Mouse (Mus musculus): Measurements from ENCODE around the gene Ablim2. TPM values are rescaled to one million over a fixed set of nuclear protein-coding genes. Genes with fewer than 3 reads are reported as not detected.

Gene Ablim2
- polyA plus RNA-seq, 1 experiment from 2014 or later: 0.18 TPM

GRCm38 (mm10) chr5:35787847-35788246, 30.2 kb downstream of the Ablim2 start:
- Histone ChIP-seq H3K4me3 (ENCODE audit: low read depth, low read length) (no peak overlapping the region), H3K9ac (ENCODE audit: low read depth, low read length) (no peak overlapping the region), H3K27ac (ENCODE audit: low read depth, low read length) (no peak overlapping the region), H3K4me1 (replicated peaks; ENCODE audit: control insufficient read depth, insufficient read depth, low read length) (0 out of 2 replicates have a peak, but pooled peaks cover 5% of the 10 kb centered on the region), H3K4me2 (no peak overlapping the region), H3K36me3 (ENCODE audit: control insufficient read depth, insufficient read depth, low read length) (no peaks in the 10 kb centered on the region), H3K27me3 (replicated peaks; ENCODE audit: control insufficient read depth, insufficient read depth, low read length) (no peaks in the 10 kb centered on the region), H3K9me3 (ENCODE audit: control insufficient read depth, low read length) (no peaks in the 10 kb centered on the region)
- ATAC-seq (replicated peaks; ENCODE audit: low FRiP score): no peak
- DNase-seq (ENCODE audit: low spot score): no peak
- 80% methylated on average over 12 of the region's 12 CpGs for WGBS

DNA sequence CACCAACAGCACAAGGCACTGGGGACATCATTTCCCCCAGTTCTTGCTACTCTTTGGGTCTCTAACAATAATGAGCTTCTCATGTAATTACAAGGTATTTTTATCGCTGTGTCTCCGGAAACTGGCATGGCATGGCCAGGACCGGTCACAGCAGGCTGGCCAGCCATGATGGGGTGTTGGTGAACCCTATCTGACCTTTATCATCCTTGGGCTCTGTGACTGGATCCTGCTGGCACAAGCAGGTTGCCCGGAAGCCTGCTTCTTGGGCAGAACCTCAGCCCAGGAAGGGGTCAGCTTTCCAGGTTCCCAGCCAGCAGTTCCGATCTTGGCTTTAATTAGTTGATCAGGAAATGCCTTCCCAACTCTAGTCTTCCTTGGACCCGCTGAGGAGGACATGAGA, 31.0 kb downstream of the Ablim2 start:
- WGBS: 77% methylated on average over 6 of the region's 6 CpGs
- DNase-seq (ENCODE audit: low spot score): no peak
- H3K4me3 ChIP-seq (ENCODE audit: low read depth, low read length): no peak overlapping the region
- no peaks in the 10 kb centered on the region for H3K27me3 ChIP-seq (replicated peaks; ENCODE audit: control insufficient read depth, insufficient read depth, low read length)
- H3K9me3 ChIP-seq (ENCODE audit: control insufficient read depth, low read length): no peaks in the 10 kb centered on the region
- 0 out of 2 replicates have a peak, but pooled peaks cover 5% of the 10 kb centered on the region for H3K4me1 ChIP-seq (replicated peaks; ENCODE audit: control insufficient read depth, insufficient read depth, low read length)
- no peak overlapping the region for H3K27ac ChIP-seq (ENCODE audit: low read depth, low read length)
- ATAC-seq (replicated peaks; ENCODE audit: low FRiP score): no peak
- no peak overlapping the region for H3K4me2 ChIP-seq
- H3K9ac ChIP-seq (ENCODE audit: low read depth, low read length): no peak overlapping the region
- no peaks in the 10 kb centered on the region for H3K36me3 ChIP-seq (ENCODE audit: control insufficient read depth, insufficient read depth, low read length)

DNA sequence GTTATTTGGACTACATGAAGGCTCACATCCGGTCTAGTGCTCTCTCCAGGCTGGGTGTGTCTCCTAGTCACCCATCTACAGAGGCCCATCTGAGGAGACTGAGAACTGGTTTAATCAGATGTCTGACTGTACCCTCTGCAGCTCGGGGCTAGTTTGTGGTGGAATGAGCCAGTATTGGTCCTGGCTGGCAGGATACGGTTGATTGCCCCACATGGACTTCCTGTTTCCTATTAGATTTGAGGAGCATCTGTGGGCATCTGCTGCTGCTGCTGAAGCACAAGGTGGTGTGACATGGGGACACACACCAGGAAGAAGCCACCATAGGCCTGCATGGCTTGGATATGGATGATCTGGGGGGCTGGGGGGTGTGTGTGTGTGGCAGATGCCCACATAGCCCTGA, 32.0 kb downstream of the Ablim2 start:
- DNase-seq (ENCODE audit: low spot score) (no peak), ATAC-seq (replicated peaks; ENCODE audit: low FRiP score) (no peak)
- Histone ChIP-seq H3K9ac (ENCODE audit: low read depth, low read length) (no peak overlapping the region), H3K4me2 (no peak overlapping the region), H3K4me1 (replicated peaks; ENCODE audit: control insufficient read depth, insufficient read depth, low read length) (0 out of 2 replicates have a peak, but pooled peaks cover 5% of the 10 kb centered on the region), H3K9me3 (ENCODE audit: control insufficient read depth, low read length) (no peaks in the 10 kb centered on the region), H3K27me3 (replicated peaks; ENCODE audit: control insufficient read depth, insufficient read depth, low read length) (no peaks in the 10 kb centered on the region), H3K4me3 (ENCODE audit: low read depth, low read length) (no peak overlapping the region), H3K36me3 (ENCODE audit: control insufficient read depth, insufficient read depth, low read length) (no peaks in the 10 kb centered on the region), H3K27ac (ENCODE audit: low read depth, low read length) (no peak overlapping the region)
- WGBS: 55% methylated on average over 3 of the region's 3 CpGs

- DNase-seq (ENCODE audit: low spot score) (no peak), ATAC-seq (replicated peaks; ENCODE audit: low FRiP score) (peak; percentile 69)
- 0 out of 2 replicates have a peak, but pooled peaks cover 5% of the 10 kb centered on the region for H3K4me1 ChIP-seq (replicated peaks; ENCODE audit: control insufficient read depth, insufficient read depth, low read length)
- H3K9ac ChIP-seq (ENCODE audit: low read depth, low read length): no peak overlapping the region
- 33% methylated on average over 10 of the region's 10 CpGs for WGBS
- no peaks in the 10 kb centered on the region for H3K27me3 ChIP-seq (replicated peaks; ENCODE audit: control insufficient read depth, insufficient read depth, low read length)
- H3K4me2 ChIP-seq: peak overlapping the region; percentile 20
- no peak overlapping the region for H3K27ac ChIP-seq (ENCODE audit: low read depth, low read length)
- no peaks in the 10 kb centered on the region for H3K9me3 ChIP-seq (ENCODE audit: control insufficient read depth, low read length)
- H3K4me3 ChIP-seq (ENCODE audit: low read depth, low read length): no peak overlapping the region
- H3K36me3 ChIP-seq (ENCODE audit: control insufficient read depth, insufficient read depth, low read length): no peaks in the 10 kb centered on the region
Measured at GRCm38 (mm10) chr5:35790387-35791065, 32.8 kb downstream of the Ablim2 start.

DNA sequence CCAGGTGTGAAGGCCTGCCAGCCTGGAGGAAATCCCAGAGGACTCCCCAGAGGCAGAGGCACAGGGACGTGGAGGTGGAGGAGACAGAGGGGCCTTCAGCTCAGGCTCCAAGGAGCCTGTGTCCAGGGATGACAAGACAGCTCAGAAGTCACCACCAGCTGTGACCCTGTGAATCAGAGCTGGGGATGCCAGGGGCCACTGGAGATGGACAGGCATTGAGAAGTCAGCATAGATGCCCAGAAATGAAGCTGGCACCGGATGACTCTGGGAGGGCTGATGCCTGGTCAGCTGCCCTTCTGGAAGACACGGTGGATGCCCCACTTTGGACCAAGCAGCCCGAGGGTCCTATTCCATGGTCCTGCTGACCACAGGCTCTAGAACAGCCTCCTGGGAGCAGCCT, 36.3 kb downstream of the Ablim2 start:
- Histone ChIP-seq H3K36me3 (ENCODE audit: control insufficient read depth, insufficient read depth, low read length) (no peaks in the 10 kb centered on the region), H3K27ac (ENCODE audit: low read depth, low read length) (no peak overlapping the region), H3K4me3 (ENCODE audit: low read depth, low read length) (no peak overlapping the region), H3K27me3 (replicated peaks; ENCODE audit: control insufficient read depth, insufficient read depth, low read length) (0 out of 2 replicates have a peak, but pooled peaks cover 2% of the 10 kb centered on the region), H3K4me2 (no peak overlapping the region), H3K9me3 (ENCODE audit: control insufficient read depth, low read length) (no peaks in the 10 kb centered on the region), H3K9ac (ENCODE audit: low read depth, low read length) (no peak overlapping the region), H3K4me1 (replicated peaks; ENCODE audit: control insufficient read depth, insufficient read depth, low read length) (0 out of 2 replicates have a peak, but pooled peaks cover 5% of the 10 kb centered on the region)
- WGBS: 64% methylated on average over 4 of the region's 4 CpGs
- DNase-seq (ENCODE audit: low spot score) (no peak), ATAC-seq (replicated peaks; ENCODE audit: low FRiP score) (no peak)

DNA sequence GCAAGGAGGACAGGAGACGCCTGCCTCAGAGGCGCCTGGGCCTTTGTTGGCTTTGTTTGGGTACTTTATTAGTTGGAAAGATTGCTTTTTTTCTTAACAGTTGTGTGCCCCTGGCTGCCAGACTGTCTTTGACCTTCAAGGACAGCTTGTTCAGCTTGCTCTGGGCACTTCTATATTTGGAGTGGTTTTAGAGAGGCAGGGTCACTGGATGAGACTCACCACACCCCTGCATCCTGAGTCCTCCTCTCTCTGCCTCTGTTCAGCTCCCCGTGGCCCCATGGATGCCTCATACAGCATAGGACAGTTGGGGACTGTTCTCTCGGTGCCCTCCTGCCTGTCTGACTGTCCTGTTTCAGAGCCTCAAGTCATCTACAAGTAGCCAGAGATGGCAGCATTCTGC, 37.3 kb downstream of the Ablim2 start:
- Histone ChIP-seq H3K36me3 (ENCODE audit: control insufficient read depth, insufficient read depth, low read length) (no peaks in the 10 kb centered on the region), H3K9ac (ENCODE audit: low read depth, low read length) (no peak overlapping the region), H3K4me3 (ENCODE audit: low read depth, low read length) (no peak overlapping the region), H3K9me3 (ENCODE audit: control insufficient read depth, low read length) (no peaks in the 10 kb centered on the region), H3K4me2 (no peak overlapping the region), H3K4me1 (replicated peaks; ENCODE audit: control insufficient read depth, insufficient read depth, low read length) (0 out of 2 replicates have a peak, but pooled peaks cover 5% of the 10 kb centered on the region), H3K27ac (ENCODE audit: low read depth, low read length) (no peak overlapping the region), H3K27me3 (replicated peaks; ENCODE audit: control insufficient read depth, insufficient read depth, low read length) (0 out of 2 replicates have a peak, but pooled peaks cover 2% of the 10 kb centered on the region)
- DNase-seq (ENCODE audit: low spot score) (no peak), ATAC-seq (replicated peaks; ENCODE audit: low FRiP score) (no peak)
- 71% methylated on average over 4 of the region's 4 CpGs for WGBS

- ATAC-seq (replicated peaks; ENCODE audit: low FRiP score): no peak; the same call in 1 of the 2 replicates
- Histone ChIP-seq H3K4me2 (no peak overlapping the region), H3K27me3 (replicated peaks; ENCODE audit: control insufficient read depth, insufficient read depth, low read length) (0 out of 2 replicates have a peak, but pooled peaks cover 2% of the 10 kb centered on the region), H3K27ac (ENCODE audit: low read depth, low read length) (no peak overlapping the region), H3K36me3 (ENCODE audit: control insufficient read depth, insufficient read depth, low read length) (no peaks in the 10 kb centered on the region), H3K9me3 (ENCODE audit: control insufficient read depth, low read length) (no peaks in the 10 kb centered on the region), H3K9ac (ENCODE audit: low read depth, low read length) (no peak overlapping the region), H3K4me3 (ENCODE audit: low read depth, low read length) (no peak overlapping the region), H3K4me1 (replicated peaks; ENCODE audit: control insufficient read depth, insufficient read depth, low read length) (0 out of 2 replicates have a peak, but pooled peaks cover 4% of the 10 kb centered on the region)
- peak; percentile 44 for DNase-seq (ENCODE audit: low spot score)
- WGBS: 59% methylated on average over 7 of the region's 7 CpGs
Measured at GRCm38 (mm10) chr5:35795481-35796048, 37.9 kb downstream of the Ablim2 start.

DNA sequence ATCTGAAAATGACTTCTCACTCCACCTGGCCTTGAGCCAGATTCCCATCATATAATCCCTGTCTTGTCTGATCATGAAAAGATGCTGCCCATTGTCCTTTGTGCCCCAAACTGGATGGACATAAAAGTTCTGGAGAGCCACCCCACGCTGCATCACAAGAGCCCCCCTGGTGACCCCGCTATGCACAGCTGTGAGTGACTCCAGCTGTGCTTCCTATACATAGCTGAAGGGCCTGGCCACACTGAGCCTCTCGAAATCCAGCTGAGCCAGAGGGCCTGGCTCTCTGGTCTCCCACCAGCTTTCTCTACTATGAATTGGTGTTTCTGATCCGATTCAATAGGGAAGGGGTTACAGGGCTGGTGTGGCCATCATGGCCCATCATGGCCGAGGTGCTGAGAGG, 38.5 kb downstream of the Ablim2 start:
- H3K36me3 ChIP-seq (ENCODE audit: control insufficient read depth, insufficient read depth, low read length): no peaks in the 10 kb centered on the region
- no peak overlapping the region for H3K4me2 ChIP-seq
- ATAC-seq (replicated peaks; ENCODE audit: low FRiP score): no peak
- no peak overlapping the region for H3K27ac ChIP-seq (ENCODE audit: low read depth, low read length)
- H3K27me3 ChIP-seq (replicated peaks; ENCODE audit: control insufficient read depth, insufficient read depth, low read length): 0 out of 2 replicates have a peak, but pooled peaks cover 2% of the 10 kb centered on the region
- H3K9me3 ChIP-seq (ENCODE audit: control insufficient read depth, low read length): no peaks in the 10 kb centered on the region
- 70% methylated on average over 5 of the region's 5 CpGs for WGBS
- no peak for DNase-seq (ENCODE audit: low spot score)
- no peaks in the 10 kb centered on the region for H3K4me1 ChIP-seq (replicated peaks; ENCODE audit: control insufficient read depth, insufficient read depth, low read length)
- no peak overlapping the region for H3K9ac ChIP-seq (ENCODE audit: low read depth, low read length)
- H3K4me3 ChIP-seq (ENCODE audit: low read depth, low read length): no peak overlapping the region

GRCm38 (mm10) chr5:35799090-35799489, 41.4 kb downstream of the Ablim2 start:
- Histone ChIP-seq H3K27ac (ENCODE audit: low read depth, low read length) (no peak overlapping the region), H3K9ac (ENCODE audit: low read depth, low read length) (no peak overlapping the region), H3K36me3 (ENCODE audit: control insufficient read depth, insufficient read depth, low read length) (no peaks in the 10 kb centered on the region), H3K9me3 (ENCODE audit: control insufficient read depth, low read length) (no peaks in the 10 kb centered on the region), H3K4me2 (no peak overlapping the region), H3K27me3 (replicated peaks; ENCODE audit: control insufficient read depth, insufficient read depth, low read length) (0 out of 2 replicates have a peak, but pooled peaks cover 2% of the 10 kb centered on the region), H3K4me3 (ENCODE audit: low read depth, low read length) (no peak overlapping the region), H3K4me1 (replicated peaks; ENCODE audit: control insufficient read depth, insufficient read depth, low read length) (no peaks in the 10 kb centered on the region)
- whole genome bisulfite sequencing: 34% methylated on average over 5 of the region's 5 CpGs
- ATAC-seq (replicated peaks; ENCODE audit: low FRiP score) (no peak), DNase-seq (ENCODE audit: low spot score) (no peak)

Measured in liver, embryonic 11.5 days (tissue).